Mouse (Mus musculus) frontal cortex, postnatal 25 days (tissue): Measurements from ENCODE around the gene Kap.
"Not testable (repeated sequence)": the region's sequence is repeated elsewhere in the genome, so short reads cannot be mapped to it uniquely, and the experiment has no call there.

Experiments
- DNase-seq, 2 experiments: peaks; one replicate each; pipeline ENCODE4 v3.0.0; 2022; ENCODE audit warnings: low spot score in 2 of 2

The Kap gene

GRCm38 (mm10) chr6:133853526-133853925, at the start of gene Kap:
Kap (minus strand) TSS chr6:133853762.
- no peak for DNase-seq

GRCm38 (mm10) chr6:133885871-133886415, 32.4 kb upstream of the Kap start:
- no peak for DNase-seq

- DNase-seq, result no peak
Measured at GRCm38 (mm10) chr6:133883446-133883985, 30.0 kb upstream of the Kap start.

- DNase-seq, result peak in 1 of 2 experiments; percentile 24
Measured at GRCm38 (mm10) chr6:133875906-133876462, 22.4 kb upstream of the Kap start.

GRCm38 (mm10) chr6:133872667-133873066, 19.1 kb upstream of the Kap start:
- no peak for DNase-seq

- DNase-seq, result no peak
Measured at GRCm38 (mm10) chr6:133871131-133871530, 17.6 kb upstream of the Kap start.

GRCm38 (mm10) chr6:133868381-133868780, 14.8 kb upstream of the Kap start:
- DNase-seq, result no peak

- DNase-seq, result no peak
Measured at GRCm38 (mm10) chr6:133855871-133856270, 2.3 kb upstream of the Kap start.

GRCm38 (mm10) chr6:133849359-133849758, 4.2 kb downstream of the Kap start:
- DNase-seq, result no peak

GRCm38 (mm10) chr6:133848861-133849260, 4.7 kb downstream of the Kap start:
- not testable (repeated sequence) for DNase-seq

GRCm38 (mm10) chr6:133838296-133838995, 15.1 kb downstream of the Kap start:
- DNase-seq, result not testable (repeated sequence)

GRCm38 (mm10) chr6:133812342-133812741, 41.2 kb downstream of the Kap start:
- no peak for DNase-seq
